Mouse (Mus musculus) neural tube, embryonic 10.5 days (tissue): Measurements from ENCODE around the gene Rassf1.
"Not testable (repeated sequence)": the region's sequence is repeated elsewhere in the genome, so short reads cannot be mapped to it uniquely, and the experiment has no call there.

Experiments
- DNase-seq: peaks from one replicate; pipeline ENCODE4 v3.0.0-alpha.2; 2017; ENCODE audit warnings: low spot score; ENCODE audit errors: extremely low spot score

Rassf1 gene

GRCm38 (mm10) chr9:107555701-107556100 is 4.3 kb downstream of the Rassf1 start:
- no peak for DNase-seq

- DNase-seq = no peak
Measured at GRCm38 (mm10) chr9:107556346-107556745, 5.0 kb downstream of the Rassf1 start.

GRCm38 (mm10) chr9:107563029-107563581 is 11.8 kb downstream of the Rassf1 start, which contains the start of gene Tusc2:
TSS of gene Tusc2 (plus strand) at chr9:107563255.
- peak; percentile 94 for DNase-seq

GRCm38 (mm10) chr9:107565556-107565955 is 14.2 kb downstream of the Rassf1 start:
- DNase-seq = not testable (repeated sequence)

GRCm38 (mm10) chr9:107566041-107566709 is 14.8 kb downstream of the Rassf1 start:
- peak; percentile 86 for DNase-seq

GRCm38 (mm10) chr9:107566855-107567254 is 15.5 kb downstream of the Rassf1 start:
- no peak for DNase-seq

- no peak for DNase-seq
Measured at GRCm38 (mm10) chr9:107567702-107568319, 16.5 kb downstream of the Rassf1 start, which contains the start of gene Hyal2. TSS of gene Hyal2 (plus strand) at chr9:107567945.

- peak; percentile 91 for DNase-seq
Measured at GRCm38 (mm10) chr9:107568331-107569261, 17.2 kb downstream of the Rassf1 start.

GRCm38 (mm10) chr9:107569270-107569669 is 17.9 kb downstream of the Rassf1 start:
- no peak for DNase-seq

- no peak for DNase-seq
Measured at GRCm38 (mm10) chr9:107570016-107570415, 18.7 kb downstream of the Rassf1 start.

- no peak for DNase-seq
Measured at GRCm38 (mm10) chr9:107570845-107571244, 19.5 kb downstream of the Rassf1 start.

- DNase-seq = no peak
Measured at GRCm38 (mm10) chr9:107571534-107572326, 20.4 kb downstream of the Rassf1 start.

- DNase-seq = no peak
Measured at GRCm38 (mm10) chr9:107572327-107572662, 20.9 kb downstream of the Rassf1 start.

- not testable (repeated sequence) for DNase-seq
Measured at GRCm38 (mm10) chr9:107573774-107574173, 22.4 kb downstream of the Rassf1 start.

- no peak for DNase-seq
Measured at GRCm38 (mm10) chr9:107575579-107576356, 24.4 kb downstream of the Rassf1 start.

GRCm38 (mm10) chr9:107576357-107577107 is 25.2 kb downstream of the Rassf1 start, which contains the start of gene Hyal1:
TSS of gene Hyal1 (plus strand) at chr9:107576927.
- peak; percentile 83 for DNase-seq

- no peak for DNase-seq
Measured at GRCm38 (mm10) chr9:107577871-107578270, 26.5 kb downstream of the Rassf1 start.

GRCm38 (mm10) chr9:107578587-107578986 is 27.2 kb downstream of the Rassf1 start, which contains the start of gene Naa80:
TSS of gene Naa80 (plus strand) at chr9:107578887.
- DNase-seq = no peak
